Mouse (Mus musculus) thymus, postnatal 36 days (tissue): ENCODE data around the gene Borcs8.

ENCODE experiments used
- DNase-seq, 2 experiments: peaks; one replicate each; pipeline ENCODE4 v3.0.0; 2022; ENCODE audit warnings: mixed read lengths in 2 of 2

The Borcs8 gene

GRCm38 (mm10) chr8:70181212-70181902, 42.1 kb downstream of the Borcs8 start:
- DNase-seq: no peak

DNA sequence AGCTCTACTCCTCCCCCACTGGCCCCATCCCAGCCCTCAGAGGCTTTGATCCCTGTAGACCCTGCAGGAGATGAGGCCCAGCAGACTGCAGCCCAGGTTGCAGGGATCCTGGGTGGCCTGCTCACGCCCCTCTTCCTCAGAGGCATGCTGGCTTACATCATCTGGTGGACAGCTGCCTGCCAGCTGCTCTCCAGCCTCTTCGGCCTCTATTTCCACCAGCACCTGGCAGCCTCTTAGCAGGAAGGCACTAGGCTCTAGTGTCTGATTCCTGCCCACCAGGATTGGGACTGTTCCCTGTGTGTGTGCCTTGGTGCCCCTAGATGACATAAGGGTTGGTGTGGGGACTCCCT, 42.6 kb downstream of the Borcs8 start:
- no peak for DNase-seq

GRCm38 (mm10) chr8:70183194-70183593, 43.9 kb downstream of the Borcs8 start:
- DNase-seq: no peak

DNA sequence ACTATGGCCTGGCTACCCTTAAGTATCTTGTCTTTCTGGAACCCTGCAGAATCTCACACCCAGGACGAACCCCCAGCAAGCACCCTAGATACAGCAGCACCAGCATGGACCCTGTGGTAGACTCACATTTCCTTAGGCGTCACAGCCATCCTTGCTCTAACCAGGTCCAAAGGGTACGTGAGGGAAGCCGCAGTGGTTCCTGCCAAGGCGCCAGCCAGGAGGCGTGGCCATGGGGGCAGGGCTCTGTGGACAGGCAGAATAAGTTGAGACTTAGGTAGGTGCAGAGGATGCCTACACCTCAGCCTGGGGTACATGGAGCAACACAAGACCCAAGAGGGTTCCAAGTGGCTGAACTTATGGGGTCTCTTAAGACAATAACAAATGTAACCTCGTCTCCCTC, 49.4 kb downstream of the Borcs8 start:
- DNase-seq: no peak

DNA sequence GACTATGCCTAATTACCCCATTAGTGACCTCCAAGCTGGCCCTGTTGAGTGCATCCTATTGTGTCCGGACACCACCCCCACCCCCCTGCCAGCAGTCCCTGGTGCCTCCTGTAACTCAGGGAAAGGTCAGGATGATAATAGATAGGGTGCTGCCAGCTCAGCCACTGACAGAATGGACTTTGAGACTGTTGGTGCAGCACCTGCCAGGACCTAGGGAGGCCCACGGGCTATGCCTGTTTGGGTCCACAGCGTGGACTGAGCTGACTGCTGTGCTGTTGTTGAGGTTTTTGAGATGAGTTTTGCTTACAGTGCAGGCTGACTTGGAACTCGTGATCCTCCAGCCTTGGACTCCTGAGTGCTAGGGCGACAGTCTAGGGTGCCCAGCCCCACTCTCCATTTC, 53.9 kb downstream of the Borcs8 start:
- no peak for DNase-seq

DNA sequence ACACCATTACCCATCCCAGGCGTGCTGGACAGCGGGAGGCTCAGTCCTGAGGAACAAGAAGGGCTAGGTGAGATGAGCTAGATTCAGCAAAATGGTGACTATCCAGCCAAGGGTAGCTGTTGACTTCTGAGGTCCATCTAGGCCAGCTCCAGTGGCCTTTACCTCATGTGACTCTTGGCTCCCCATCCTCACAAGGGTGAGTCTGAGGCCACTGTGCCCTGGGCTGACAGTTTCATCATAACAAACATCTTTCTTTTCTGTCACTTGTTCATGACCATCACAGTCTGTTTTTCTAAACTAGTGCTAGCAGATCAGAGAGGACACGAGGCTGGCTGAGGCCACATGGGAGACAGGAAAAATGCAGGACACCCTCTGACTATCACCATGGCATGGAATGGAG, 54.9 kb downstream of the Borcs8 start:
- DNase-seq: no peak

- no peak for DNase-seq
Measured at GRCm38 (mm10) chr8:70195762-70196161, 56.5 kb downstream of the Borcs8 start.
